Mouse (Mus musculus) lung, embryonic 16.5 days (tissue): ENCODE data around the gene Myrfl. TPM values are rescaled to one million over a fixed set of nuclear protein-coding genes. Genes with fewer than 3 reads are reported as not detected.

Experiments used
- ATAC-seq: fragments of 200-750 bp; cut with Nextera tagmentation; 2 replicates; pipeline ENCODE4 v1.8.0; 2017; ENCODE audit warnings: low read depth, mild to moderate bottlenecking, moderate library complexity
- H3K27ac ChIP-seq: fragments of 300-500 bp; sonication (generic); 2 replicates; pipeline ENCODE4 v1.5.1; 2014; ENCODE audit warnings: mild to moderate bottlenecking, control low read depth, low read length
- H3K27me3 ChIP-seq: fragments of 300-500 bp; sonication (generic); 2 replicates; pipeline ENCODE4 v1.6.1; 2014; ENCODE audit warnings: low read depth, low read length, mixed read lengths; ENCODE audit not compliant: control insufficient read depth, insufficient read depth
- H3K36me3 ChIP-seq: fragments of 300-500 bp; sonication (generic); 2 replicates; pipeline ENCODE4 v1.6.1; 2014; ENCODE audit warnings: low read length; ENCODE audit not compliant: control insufficient read depth, insufficient read depth
- H3K4me1 ChIP-seq: fragments of 300-500 bp; sonication (generic); replicated peaks from 2 replicates; pipeline ENCODE4 v1.6.1; 2014; ENCODE audit warnings: low read length, mixed read lengths; ENCODE audit not compliant: control insufficient read depth, insufficient read depth
- H3K4me2 ChIP-seq: fragments of 300-500 bp; sonication (generic); 2 replicates; pipeline ENCODE4 v1.6.1; 2014; ENCODE audit warnings: low read depth, low read length, control low read depth
- H3K4me3 ChIP-seq: fragments of 300-500 bp; sonication (generic); 2 replicates; pipeline ENCODE4 v1.5.1; 2014; ENCODE audit warnings: mild to moderate bottlenecking, low read length, control low read depth
- H3K9ac ChIP-seq: fragments of 300-500 bp; sonication (generic); 2 replicates; pipeline ENCODE4 v1.6.1; 2014; ENCODE audit warnings: low read length, control low read depth
- H3K9me3 ChIP-seq: fragments of 300-500 bp; sonication (generic); 2 replicates; pipeline ENCODE4 v1.6.1; 2016; ENCODE audit warnings: low read length; ENCODE audit not compliant: control insufficient read depth
- WGBS: fragments of 180-500 bp; shearing (Covaris S2); extraction: QIAGEN DNeasy Blood & Tissue Kit; methylation state at CpG from one replicate; pipeline ENCODE4 v1.1.7; 2014; 5-methylcytosine and 5-hydroxymethylcytosine counted together
- polyA plus RNA-seq: library from polyadenylated mRNA; unstranded; fragments of >200 nt; fragmentation: Nextera tagmentation; extraction: Ambion mirVana; gene quantifications from 2 replicates; pipeline ENCODE4 v1.2.1, GENCODE M21; 2015

Myrfl gene
- polyA plus RNA-seq, 1 experiment from 2014 or later = 0.08 TPM

- H3K4me2 ChIP-seq = no peak overlapping the region
- ATAC-seq = no peak
- no peak overlapping the region for H3K27ac ChIP-seq
- no peak overlapping the region for H3K9ac ChIP-seq
- WGBS = 71% methylated on average over 6 of the region's 6 CpGs
- H3K4me1 ChIP-seq = no peaks in the 10 kb centered on the region
- no peaks in the 10 kb centered on the region for H3K36me3 ChIP-seq
- H3K9me3 ChIP-seq = no peaks in the 10 kb centered on the region
- H3K4me3 ChIP-seq = no peak overlapping the region
- no peaks in the 10 kb centered on the region for H3K27me3 ChIP-seq
These were observed 2.2 kb downstream of the Myrfl start for GRCm38 (mm10) chr10:116894540-116894939.

- H3K4me2 ChIP-seq = no peak overlapping the region
- no peak for ATAC-seq
These were observed 3.0 kb downstream of the Myrfl start for GRCm38 (mm10) chr10:116893753-116894152.

GRCm38 (mm10) chr10:116890587-116890986 lies 6.1 kb downstream of the Myrfl start:
- no peak for ATAC-seq
- no peaks in the 10 kb centered on the region for H3K9me3 ChIP-seq
- no peak overlapping the region for H3K4me2 ChIP-seq
- H3K27ac ChIP-seq = no peak overlapping the region
- H3K9ac ChIP-seq = no peak overlapping the region
- 53% methylated on average over 5 of the region's 5 CpGs for WGBS
- no peaks in the 10 kb centered on the region for H3K27me3 ChIP-seq
- H3K4me1 ChIP-seq = no peaks in the 10 kb centered on the region
- no peak overlapping the region for H3K4me3 ChIP-seq
- H3K36me3 ChIP-seq = no peaks in the 10 kb centered on the region

More at GRCm38 (mm10) chr10:116893753-116894152, 3.0 kb downstream of the Myrfl start:
- Histone ChIP-seq H3K36me3 (no peaks in the 10 kb centered on the region), H3K4me3 (no peak overlapping the region), H3K9ac (no peak overlapping the region), H3K27ac (no peak overlapping the region), H3K27me3 (no peaks in the 10 kb centered on the region), H3K9me3 (no peaks in the 10 kb centered on the region), H3K4me1 (no peaks in the 10 kb centered on the region)
- 15% methylated on average over 3 of the region's 3 CpGs for WGBS

- Histone ChIP-seq H3K4me1 (no peaks in the 10 kb centered on the region), H3K36me3 (no peaks in the 10 kb centered on the region), H3K4me2 (no peak overlapping the region), H3K27me3 (no peaks in the 10 kb centered on the region), H3K9ac (no peak overlapping the region), H3K27ac (no peak overlapping the region), H3K9me3 (no peaks in the 10 kb centered on the region), H3K4me3 (no peak overlapping the region)
- ATAC-seq = no peak
- 61% methylated on average over 3 of the region's 3 CpGs for WGBS
These were observed 12.2 kb downstream of the Myrfl start for GRCm38 (mm10) chr10:116884552-116884951.

- ATAC-seq = no peak
These were observed 13.2 kb downstream of the Myrfl start for GRCm38 (mm10) chr10:116883531-116883930.

GRCm38 (mm10) chr10:116877436-116877835 lies 19.3 kb downstream of the Myrfl start:
- no peak for ATAC-seq
- H3K9me3 ChIP-seq = no peaks in the 10 kb centered on the region
- no peaks in the 10 kb centered on the region for H3K27me3 ChIP-seq
- H3K4me2 ChIP-seq = no peak overlapping the region
- H3K27ac ChIP-seq = no peak overlapping the region
- no peaks in the 10 kb centered on the region for H3K36me3 ChIP-seq
- H3K9ac ChIP-seq = no peak overlapping the region
- no peak overlapping the region for H3K4me3 ChIP-seq
- 71% methylated on average over 4 of the region's 4 CpGs for WGBS
- no peaks in the 10 kb centered on the region for H3K4me1 ChIP-seq

More at GRCm38 (mm10) chr10:116883531-116883930, 13.2 kb downstream of the Myrfl start:
- no peak overlapping the region for H3K4me2 ChIP-seq
- no peak overlapping the region for H3K9ac ChIP-seq
- H3K36me3 ChIP-seq = no peaks in the 10 kb centered on the region
- no peaks in the 10 kb centered on the region for H3K9me3 ChIP-seq
- no peaks in the 10 kb centered on the region for H3K4me1 ChIP-seq
- no peak overlapping the region for H3K4me3 ChIP-seq
- WGBS = 47% methylated on average over 5 of the region's 5 CpGs
- no peaks in the 10 kb centered on the region for H3K27me3 ChIP-seq
- H3K27ac ChIP-seq = no peak overlapping the region

- Histone ChIP-seq H3K4me2 (no peak overlapping the region), H3K9me3 (no peaks in the 10 kb centered on the region), H3K27me3 (no peaks in the 10 kb centered on the region), H3K4me3 (no peak overlapping the region), H3K36me3 (no peaks in the 10 kb centered on the region), H3K4me1 (no peaks in the 10 kb centered on the region), H3K9ac (no peak overlapping the region), H3K27ac (no peak overlapping the region)
- no peak for ATAC-seq
- WGBS = 66% methylated on average over 9 of the region's 9 CpGs
These were observed 22.2 kb downstream of the Myrfl start for GRCm38 (mm10) chr10:116874490-116874889.

- no peaks in the 10 kb centered on the region for H3K4me1 ChIP-seq
- no peak overlapping the region for H3K9ac ChIP-seq
- no peaks in the 10 kb centered on the region for H3K36me3 ChIP-seq
- H3K4me2 ChIP-seq = no peak overlapping the region
- no peaks in the 10 kb centered on the region for H3K27me3 ChIP-seq
- H3K27ac ChIP-seq = no peak overlapping the region
- ATAC-seq = no peak
- no peaks in the 10 kb centered on the region for H3K9me3 ChIP-seq
- WGBS = 63% methylated on average over 14 of the region's 14 CpGs
- no peak overlapping the region for H3K4me3 ChIP-seq
These were observed 24.7 kb downstream of the Myrfl start for GRCm38 (mm10) chr10:116872016-116872410.

GRCm38 (mm10) chr10:116871329-116872015 lies 25.2 kb downstream of the Myrfl start:
- Histone ChIP-seq H3K4me2 (no peak overlapping the region), H3K4me1 (no peaks in the 10 kb centered on the region), H3K27me3 (no peaks in the 10 kb centered on the region), H3K9ac (no peak overlapping the region), H3K4me3 (no peak overlapping the region), H3K36me3 (no peaks in the 10 kb centered on the region), H3K27ac (no peak overlapping the region), H3K9me3 (no peaks in the 10 kb centered on the region)
- WGBS = 65% methylated on average over 12 of the region's 12 CpGs
- ATAC-seq = no peak
